Mouse (Mus musculus) hindbrain, embryonic 13.5 days (tissue): ENCODE measurements at regions not wholly inside any gene's neighbourhood (a gene's known extent, or its start where the extent isn't known, plus 50 kb on each side); places are given as distances from the start of the nearest gene placed in this dataset.
A peak's percentile ranks its signal among the peaks of the same experiment; 100 is the strongest.

ENCODE experiments used
- ATAC-seq: fragments of 200-750 bp; cut with Nextera tagmentation; 2 replicates; pipeline ENCODE4 v1.8.0; 2017; ENCODE audit warnings: moderate TSS enrichment; ENCODE audit not compliant: low FRiP score
- H3K27ac ChIP-seq: fragments of 300-500 bp; sonication (generic); 2 replicates; pipeline ENCODE4 v1.5.1; 2015; ENCODE audit warnings: inconsistent platforms, mild to moderate bottlenecking, moderate library complexity
- H3K27me3 ChIP-seq: fragments of 300-500 bp; sonication (generic); 2 replicates; pipeline ENCODE4 v1.6.1; 2015; ENCODE audit warnings: mild to moderate bottlenecking, inconsistent platforms
- H3K36me3 ChIP-seq: fragments of 300-500 bp; sonication (generic); 2 replicates; pipeline ENCODE4 v1.6.1; 2015; ENCODE audit warnings: mild to moderate bottlenecking, inconsistent platforms
- H3K4me1 ChIP-seq: fragments of 300-500 bp; sonication (generic); replicated peaks from 2 replicates; pipeline ENCODE4 v1.6.1; 2015; ENCODE audit warnings: inconsistent platforms
- H3K4me2 ChIP-seq: fragments of 300-500 bp; sonication (generic); 2 replicates; pipeline ENCODE4 v1.6.1; 2015; ENCODE audit warnings: inconsistent platforms, mild to moderate bottlenecking, moderate library complexity
- H3K4me3 ChIP-seq: fragments of 300-500 bp; sonication (generic); 2 replicates; pipeline ENCODE4 v1.5.1; 2015; ENCODE audit warnings: mild to moderate bottlenecking, inconsistent platforms
- H3K9ac ChIP-seq: fragments of 300-500 bp; sonication (generic); 2 replicates; pipeline ENCODE4 v1.6.1; 2015; ENCODE audit warnings: mild to moderate bottlenecking, inconsistent platforms
- H3K9me3 ChIP-seq: fragments of 300-500 bp; sonication (generic); 2 replicates; pipeline ENCODE4 v1.6.1; 2016; ENCODE audit warnings: inconsistent platforms
- WGBS: fragments of 180-500 bp; shearing (Covaris S2); methylation state at CpG from one replicate; pipeline ENCODE4 v1.1.7; 2015; 5-methylcytosine and 5-hydroxymethylcytosine counted together

DNA sequence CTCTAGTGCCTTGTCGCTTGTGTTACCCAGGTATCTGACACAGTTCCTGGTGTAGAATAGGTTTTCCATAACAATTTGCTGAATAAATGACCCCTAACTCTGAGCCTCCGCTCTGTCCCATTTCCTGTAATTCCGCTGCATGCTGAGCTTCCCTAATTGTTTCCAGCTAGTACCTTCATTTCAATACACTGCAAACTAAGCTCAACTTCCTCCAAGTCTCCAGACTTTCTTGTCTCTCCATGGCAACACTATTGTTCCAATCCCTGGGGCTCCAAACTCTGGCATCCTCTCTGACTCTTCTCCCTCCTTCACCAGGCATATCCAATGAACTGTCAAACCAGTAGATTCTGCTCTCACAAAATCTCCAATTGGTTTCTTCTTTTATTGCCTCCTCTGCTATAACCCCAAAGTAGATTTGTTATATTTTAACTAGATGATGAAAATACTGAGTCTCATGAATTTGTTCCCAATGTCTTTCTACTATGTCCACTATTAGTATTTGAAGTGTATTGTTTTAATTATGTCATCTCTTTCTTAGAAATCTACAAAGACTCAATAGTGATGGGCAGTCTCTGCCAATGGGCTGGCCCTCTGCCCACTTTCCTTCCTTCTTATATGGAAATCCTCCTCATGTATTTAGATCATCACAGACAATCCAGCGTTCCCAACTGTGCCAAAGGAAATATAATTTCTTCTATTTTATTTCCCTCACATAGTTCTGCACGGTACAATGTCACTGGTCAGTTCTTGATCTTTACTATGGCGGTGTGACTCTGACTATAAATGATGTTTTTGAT, 620.8 kb downstream of the Sqor start:
- no peaks in the 10 kb centered on the region for H3K4me1 ChIP-seq
- no peak overlapping the region for H3K4me3 ChIP-seq
- H3K4me2 ChIP-seq, result no peak overlapping the region
- H3K27ac ChIP-seq, result peak overlapping the region; percentile 35; the same call in 1 of the 2 replicates
- H3K27me3 ChIP-seq, result no peaks in the 10 kb centered on the region
- no peak for ATAC-seq
- H3K36me3 ChIP-seq, result no peaks in the 10 kb centered on the region
- H3K9ac ChIP-seq, result no peak overlapping the region
- no peaks in the 10 kb centered on the region for H3K9me3 ChIP-seq
- 51% methylated on average over 6 of the region's 6 CpGs for WGBS

DNA sequence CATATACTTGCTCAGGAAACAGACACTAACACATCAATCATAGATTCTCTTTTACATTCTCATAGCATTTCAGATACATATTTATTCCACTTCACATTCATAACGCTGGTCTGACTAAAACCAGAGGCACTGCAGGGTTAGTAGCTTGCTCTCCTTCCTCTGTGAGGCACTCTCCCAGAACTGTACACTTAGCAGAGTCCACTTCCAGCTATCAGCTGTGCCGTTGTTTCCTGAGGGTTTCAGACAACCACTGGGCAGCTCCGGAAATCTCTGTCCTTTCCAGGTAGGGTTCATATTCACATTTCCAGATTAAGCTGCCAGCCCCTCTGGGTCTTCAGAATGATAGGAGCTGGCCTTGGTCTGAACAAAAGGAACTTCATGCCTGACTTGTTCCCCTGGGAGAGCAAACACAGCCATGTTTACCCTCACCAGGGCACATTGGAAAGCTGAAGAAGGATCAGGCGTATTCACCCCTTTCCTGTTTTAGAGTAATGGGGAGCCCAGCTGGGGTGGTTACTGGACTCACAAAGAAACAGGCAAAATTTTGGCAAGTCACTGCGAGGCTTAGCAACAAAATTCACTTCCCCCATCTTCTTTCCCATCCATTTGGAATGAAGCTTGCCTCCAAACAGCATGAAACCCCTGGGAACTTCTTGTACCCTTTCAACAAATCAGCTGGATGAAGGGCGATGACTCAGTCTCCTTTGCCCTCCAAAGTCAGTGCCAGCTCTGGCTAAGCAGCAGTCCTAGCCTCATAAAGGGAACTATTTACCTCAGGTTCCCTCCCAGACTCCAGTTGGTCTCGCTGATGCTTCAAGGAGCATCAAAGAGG, 622.0 kb downstream of the Sqor start:
- H3K9ac ChIP-seq, result no peak overlapping the region
- no peaks in the 10 kb centered on the region for H3K9me3 ChIP-seq
- no peak overlapping the region for H3K4me2 ChIP-seq
- H3K27me3 ChIP-seq, result no peaks in the 10 kb centered on the region
- no peak overlapping the region for H3K4me3 ChIP-seq
- 68% methylated on average over 7 of the region's 7 CpGs for whole genome bisulfite sequencing
- H3K27ac ChIP-seq, result 0 out of 2 replicates have a peak overlapping the region, but pooled peaks have one; percentile 0
- no peaks in the 10 kb centered on the region for H3K4me1 ChIP-seq
- ATAC-seq, result peak; percentile 81
- H3K36me3 ChIP-seq, result no peaks in the 10 kb centered on the region

DNA sequence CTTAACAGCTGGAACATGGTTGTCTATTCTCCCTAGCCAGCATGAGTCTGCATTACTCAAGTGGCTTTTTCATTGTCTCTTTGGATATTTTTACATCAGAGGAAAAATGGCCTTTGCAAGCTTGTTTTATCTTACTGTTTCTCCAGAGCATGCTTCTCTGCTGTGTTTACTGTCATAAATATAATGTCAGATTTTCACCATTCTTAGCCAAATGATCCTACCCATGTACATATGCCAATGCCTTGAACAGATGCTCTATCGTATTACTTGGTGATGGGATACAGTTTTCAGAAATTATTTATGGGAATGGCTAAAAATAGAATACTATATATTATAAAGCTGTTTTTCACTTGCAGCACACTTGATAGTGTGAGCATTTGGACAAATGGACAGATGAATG, 625.9 kb downstream of the Sqor start:
- no peak overlapping the region for H3K4me2 ChIP-seq
- no peak for ATAC-seq
- WGBS, result 90% methylated on average over 1 of the region's 1 CpGs

DNA sequence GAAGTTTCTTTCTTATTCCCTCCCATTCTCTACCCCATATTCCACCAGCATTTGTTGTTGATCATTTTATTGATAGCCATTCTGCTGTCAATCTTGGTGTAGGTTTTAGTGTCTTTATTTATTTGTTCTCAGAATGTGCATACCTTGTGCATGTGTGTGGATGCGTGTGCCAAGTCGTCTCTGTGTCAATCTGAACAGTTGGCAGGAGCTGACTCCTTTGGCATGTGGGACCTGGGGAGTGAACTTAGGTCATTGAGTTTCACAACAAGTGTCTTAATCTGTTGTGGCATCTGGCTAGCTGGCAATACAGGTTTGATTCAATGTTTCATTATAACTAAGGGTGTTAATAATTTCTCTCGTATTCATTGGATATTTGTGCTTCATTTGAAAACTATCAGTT, 629.3 kb downstream of the Sqor start:
- ATAC-seq, result no peak
- H3K9ac ChIP-seq, result no peak overlapping the region
- H3K4me1 ChIP-seq, result no peaks in the 10 kb centered on the region
- H3K4me3 ChIP-seq, result no peak overlapping the region
- H3K36me3 ChIP-seq, result no peaks in the 10 kb centered on the region
- H3K27ac ChIP-seq, result no peak overlapping the region
- H3K9me3 ChIP-seq, result no peaks in the 10 kb centered on the region
- no peak overlapping the region for H3K4me2 ChIP-seq
- no peaks in the 10 kb centered on the region for H3K27me3 ChIP-seq
- 96% methylated on average over 3 of the region's 3 CpGs for WGBS

More for the DNA sequence above, 625.9 kb downstream of the Sqor start:
- Histone ChIP-seq H3K9ac (no peak overlapping the region), H3K36me3 (no peaks in the 10 kb centered on the region), H3K4me1 (no peaks in the 10 kb centered on the region), H3K27ac (no peak overlapping the region), H3K27me3 (no peaks in the 10 kb centered on the region), H3K4me3 (no peak overlapping the region), H3K9me3 (no peaks in the 10 kb centered on the region)

GRCm38 (mm10) chr2:123397551-123397950, 632.5 kb downstream of the Sqor start:
- Histone ChIP-seq H3K36me3 (no peaks in the 10 kb centered on the region), H3K4me3 (no peak overlapping the region), H3K9ac (no peak overlapping the region), H3K27ac (no peak overlapping the region), H3K9me3 (no peaks in the 10 kb centered on the region), H3K4me2 (no peak overlapping the region), H3K27me3 (no peaks in the 10 kb centered on the region), H3K4me1 (no peaks in the 10 kb centered on the region)
- 87% methylated on average over 1 of the region's 1 CpGs for WGBS
- ATAC-seq, result no peak

GRCm38 (mm10) chr2:123401064-123401463, 636.0 kb downstream of the Sqor start:
- Histone ChIP-seq H3K9me3 (no peaks in the 10 kb centered on the region), H3K4me3 (no peak overlapping the region), H3K27ac (no peak overlapping the region), H3K36me3 (no peaks in the 10 kb centered on the region), H3K27me3 (no peaks in the 10 kb centered on the region), H3K9ac (no peak overlapping the region), H3K4me1 (no peaks in the 10 kb centered on the region), H3K4me2 (no peak overlapping the region)
- no peak for ATAC-seq

- Histone ChIP-seq H3K9ac (no peak overlapping the region), H3K36me3 (no peaks in the 10 kb centered on the region), H3K9me3 (no peaks in the 10 kb centered on the region), H3K4me3 (no peak overlapping the region), H3K4me1 (no peaks in the 10 kb centered on the region), H3K27ac (no peak overlapping the region), H3K27me3 (no peaks in the 10 kb centered on the region), H3K4me2 (no peak overlapping the region)
- 65% methylated on average over 3 of the region's 3 CpGs for WGBS
- no peak for ATAC-seq
These were observed 644.0 kb downstream of the Sqor start for GRCm38 (mm10) chr2:123409075-123409474.

- no peak overlapping the region for H3K4me3 ChIP-seq
- 46% methylated on average over 5 of the region's 5 CpGs for WGBS
- peak; percentile 69 for ATAC-seq
- no peaks in the 10 kb centered on the region for H3K36me3 ChIP-seq
- H3K4me1 ChIP-seq, result peaks cover 7% of the 10 kb centered on the region
- H3K27me3 ChIP-seq, result no peaks in the 10 kb centered on the region
- no peak overlapping the region for H3K9ac ChIP-seq
- H3K27ac ChIP-seq, result 0 out of 2 replicates have a peak overlapping the region, but pooled peaks have one; percentile 2
- H3K4me2 ChIP-seq, result no peak overlapping the region
- no peaks in the 10 kb centered on the region for H3K9me3 ChIP-seq
These were observed 631.6 kb upstream of the Sema6d start for GRCm38 (mm10) chr2:123458034-123458677.

GRCm38 (mm10) chr2:123473840-123474239, 615.9 kb upstream of the Sema6d start:
- Histone ChIP-seq H3K27ac (no peak overlapping the region), H3K4me3 (no peak overlapping the region), H3K36me3 (no peaks in the 10 kb centered on the region), H3K9ac (no peak overlapping the region), H3K9me3 (no peaks in the 10 kb centered on the region), H3K27me3 (no peaks in the 10 kb centered on the region), H3K4me2 (no peak overlapping the region), H3K4me1 (0 out of 2 replicates have a peak, but pooled peaks cover 3% of the 10 kb centered on the region)
- WGBS, result 46% methylated on average over 2 of the region's 2 CpGs
- ATAC-seq, result no peak

DNA sequence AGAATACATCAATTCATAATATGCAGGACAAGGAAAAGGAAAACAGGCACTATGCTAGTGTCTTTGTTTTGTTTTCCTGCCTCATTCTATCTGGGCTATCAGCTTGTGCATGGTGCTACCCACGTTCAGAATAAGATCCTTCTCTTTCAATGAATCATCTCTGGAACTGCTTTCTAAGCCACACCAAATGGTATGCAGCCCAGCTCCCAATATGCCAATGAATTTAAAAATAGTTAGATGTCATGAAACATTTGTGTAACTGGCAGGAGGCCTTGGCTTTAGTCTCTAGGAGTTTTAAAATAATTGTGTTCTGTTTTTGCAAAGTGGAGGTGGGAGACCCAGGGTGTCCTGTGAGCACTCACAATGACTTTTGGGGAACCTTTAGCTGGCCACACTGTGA, 603.1 kb upstream of the Sema6d start:
- no peaks in the 10 kb centered on the region for H3K4me1 ChIP-seq
- no peak overlapping the region for H3K27ac ChIP-seq
- H3K4me3 ChIP-seq, result no peak overlapping the region
- no peak overlapping the region for H3K4me2 ChIP-seq
- no peaks in the 10 kb centered on the region for H3K9me3 ChIP-seq
- H3K27me3 ChIP-seq, result no peaks in the 10 kb centered on the region
- 45% methylated on average over 1 of the region's 1 CpGs for WGBS
- ATAC-seq, result no peak
- no peaks in the 10 kb centered on the region for H3K36me3 ChIP-seq
- no peak overlapping the region for H3K9ac ChIP-seq

- Histone ChIP-seq H3K4me1 (no peaks in the 10 kb centered on the region), H3K4me3 (no peak overlapping the region), H3K27me3 (no peaks in the 10 kb centered on the region), H3K4me2 (no peak overlapping the region), H3K36me3 (no peaks in the 10 kb centered on the region), H3K27ac (no peak overlapping the region), H3K9me3 (no peaks in the 10 kb centered on the region), H3K9ac (no peak overlapping the region)
- ATAC-seq, result no peak
- 84% methylated on average over 1 of the region's 1 CpGs for WGBS
These were observed 583.6 kb upstream of the Sema6d start for GRCm38 (mm10) chr2:123506162-123506561.

GRCm38 (mm10) chr2:123507095-123507494, 582.7 kb upstream of the Sema6d start:
- Histone ChIP-seq H3K4me1 (no peaks in the 10 kb centered on the region), H3K4me2 (no peak overlapping the region), H3K9ac (no peak overlapping the region), H3K27ac (no peak overlapping the region), H3K4me3 (no peak overlapping the region), H3K9me3 (no peaks in the 10 kb centered on the region), H3K27me3 (no peaks in the 10 kb centered on the region), H3K36me3 (no peaks in the 10 kb centered on the region)
- ATAC-seq, result no peak
